Mouse (Mus musculus): ENCODE data around the gene Capn11. TPM values are rescaled to one million over a fixed set of nuclear protein-coding genes. Genes with fewer than 3 reads are reported as not detected.

Capn11 gene
- total RNA-seq (2023) = not detected

GRCm38 (mm10) chr17:45659225-45659624 is at the start of gene Capn11:
Gene Capn11 (minus strand): TSS chr17:45659325.

GRCm38 (mm10) chr17:45686716-45687115 is 27.6 kb upstream of the Capn11 start, which contains the start of gene Tmem63b:
Gene Tmem63b (minus strand): TSS chr17:45686905.

DNA sequence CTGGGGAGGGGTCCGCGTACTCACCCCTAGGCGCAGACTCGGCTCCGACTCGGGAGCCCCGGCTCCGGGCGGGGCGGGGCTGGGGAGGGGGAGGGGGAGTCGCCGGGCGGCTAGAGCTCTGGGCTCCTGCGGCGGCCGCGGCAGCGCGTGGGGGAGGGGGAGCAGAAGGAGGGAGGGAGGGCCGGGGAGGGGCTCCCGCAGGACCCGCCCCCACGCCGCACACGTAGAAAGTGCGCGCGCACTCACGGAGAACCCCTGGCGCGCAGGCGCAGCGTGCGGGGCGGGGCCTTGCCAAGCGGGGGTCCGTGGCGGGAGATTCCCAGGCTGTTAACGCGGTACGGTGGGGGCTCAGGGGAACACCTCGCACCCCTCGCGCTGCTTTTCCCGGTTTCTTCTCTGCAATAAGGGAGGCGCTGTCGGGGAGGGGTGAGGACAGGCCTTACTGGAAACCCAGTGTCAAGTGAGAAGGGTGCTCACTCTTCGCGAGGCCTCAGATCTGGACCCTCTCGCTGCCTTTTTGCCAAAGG is 27.0 kb upstream of the Capn11 start, which contains the start of gene Mrpl14:
Gene Mrpl14 (plus strand): TSS at position 230 of the 527 bp plus-strand sequence.

GRCm38 (mm10) chr17:45601877-45602304 is 57.2 kb downstream of the Capn11 start, which contains the start of gene Mymx:
Gene Mymx (minus strand): TSS chr17:45602102.

GRCm38 (mm10) chr17:45599446-45600242 is 59.5 kb downstream of the Capn11 start, which contains the start of gene Slc29a1:
Gene Slc29a1 (minus strand): TSS chr17:45599606.

Other genes with a start within 250 kb of the Capn11 start
- 79.9 TPM for gene Cdc5l, start 225.6 kb downstream of the Capn11 start, total RNA-seq (2023)
- not detected for gene Spats1, start 183.9 kb downstream of the Capn11 start, total RNA-seq (2023)
- gene Aars2, start 152.5 kb downstream of the Capn11 start, total RNA-seq (2023) = 18.4 TPM
- not detected for gene Tcte1, start 135.9 kb downstream of the Capn11 start, total RNA-seq (2023)
- 0.12 TPM for gene Tmem151b, start 109.6 kb downstream of the Capn11 start, total RNA-seq (2023)
- gene Nfkbie, start 103.6 kb downstream of the Capn11 start, total RNA-seq (2023) = 30.1 TPM
- 20.1 TPM for gene Slc35b2, start 95.5 kb downstream of the Capn11 start, total RNA-seq (2023)
- gene Hsp90ab1, start 86.1 kb downstream of the Capn11 start, total RNA-seq (2023) = 1,065 TPM
- gene Slc29a1, start 59.7 kb downstream of the Capn11 start, total RNA-seq (2023) = 33.8 TPM
- gene Mymx, start 57.2 kb downstream of the Capn11 start, total RNA-seq (2023) = not detected
- 29.6 TPM for gene Mrpl14, start 27.0 kb upstream of the Capn11 start, total RNA-seq (2023)
- 28.9 TPM for gene Tmem63b, start 27.6 kb upstream of the Capn11 start, total RNA-seq (2023)
- not detected for gene 1600014C23Rik, start 74.5 kb upstream of the Capn11 start, total RNA-seq (2023)